Mouse (Mus musculus): ENCODE results near the gene Sphk2.

GRCm38 (mm10) chr7:45701607-45702006 lies 16.2 kb downstream of the Sphk2 start:
- TF ChIP-seq POLR2A (IDR thresholded peaks at IDR 0.05; ENCODE audit: borderline replicate concordance, extremely low read depth, insufficient read depth, insufficient read length, poor library complexity, severe bottlenecking) (no peak), CTCF (IDR thresholded peaks at IDR 0.05; ENCODE audit: borderline replicate concordance, extremely low read depth, insufficient read depth, insufficient read length) (no peak)
